Mouse (Mus musculus) midbrain, embryonic 15.5 days (tissue): Measurements from ENCODE around the gene Cirbp. TPM values are rescaled to one million over a fixed set of nuclear protein-coding genes. Genes with fewer than 3 reads are reported as not detected.

ENCODE experiments used
- polyA plus RNA-seq: library from polyadenylated mRNA; unstranded; fragments of >200 nt; fragmentation: Nextera tagmentation; extraction: Ambion mirVana; gene quantifications from 2 replicates; pipeline ENCODE4 v1.2.1, GENCODE M21; 2015

The Cirbp gene
- polyA plus RNA-seq, 1 experiment from 2014 or later: 392 TPM

Other genes with a start within 250 kb of the Cirbp start
- 3.1 and 3.3 TPM in 2 replicates for gene Kiss1r, start 249.0 kb upstream of the Cirbp start, polyA plus RNA-seq
- gene R3hdm4, start 244.8 kb upstream of the Cirbp start, polyA plus RNA-seq: 292 and 296 TPM in 2 replicates
- gene Arid3a, start 238.9 kb upstream of the Cirbp start, polyA plus RNA-seq: 2.9 and 4.7 TPM in 2 replicates
- gene Wdr18, start 205.8 kb upstream of the Cirbp start, polyA plus RNA-seq: 87.3 and 87.5 TPM in 2 replicates
- 0.34 and 0.66 TPM in 2 replicates for gene Grin3b, start 195.3 kb upstream of the Cirbp start, polyA plus RNA-seq
- gene Tmem259, start 181.7 kb upstream of the Cirbp start, polyA plus RNA-seq: 24.3 and 28.3 TPM in 2 replicates
- 28.6 and 34.4 TPM in 2 replicates for gene Cnn2, start 177.4 kb upstream of the Cirbp start, polyA plus RNA-seq
- gene Abca7, start 169.5 kb upstream of the Cirbp start, polyA plus RNA-seq: 4.4 and 4.8 TPM in 2 replicates
- gene Arhgap45, start 149.3 kb upstream of the Cirbp start, polyA plus RNA-seq: 1.9 and 2.2 TPM in 2 replicates
- 132 and 148 TPM in 2 replicates for gene Polr2e, start 126.2 kb upstream of the Cirbp start, polyA plus RNA-seq
- gene Gpx4, start 118.8 kb upstream of the Cirbp start, polyA plus RNA-seq: 522 and 546 TPM in 2 replicates
- 13.8 and 16.8 TPM in 2 replicates for gene Sbno2, start 60.4 kb upstream of the Cirbp start, polyA plus RNA-seq
- gene Stk11, start 50.2 kb upstream of the Cirbp start, polyA plus RNA-seq: 19.6 and 20.5 TPM in 2 replicates
- gene Atp5d, start 27.4 kb upstream of the Cirbp start, polyA plus RNA-seq: 444 and 468 TPM in 2 replicates
- 65.7 and 66.9 TPM in 2 replicates for gene Cbarp, start 25.1 kb upstream of the Cirbp start, polyA plus RNA-seq
- gene Midn, start 17.7 kb upstream of the Cirbp start, polyA plus RNA-seq: 29.5 and 29.9 TPM in 2 replicates
- 13.3 and 14.7 TPM in 2 replicates for gene 1600002K03Rik, start 7.0 kb downstream of the Cirbp start, polyA plus RNA-seq
- 53.4 and 54.6 TPM in 2 replicates for gene Efna2, start 13.5 kb downstream of the Cirbp start, polyA plus RNA-seq
- 56.4 and 59.5 TPM in 2 replicates for gene Mum1, start 60.4 kb downstream of the Cirbp start, polyA plus RNA-seq
- 290 and 305 TPM in 2 replicates for gene Ndufs7, start 83.1 kb downstream of the Cirbp start, polyA plus RNA-seq
- gene Gamt, start 95.0 kb downstream of the Cirbp start, polyA plus RNA-seq: 16.8 and 18.9 TPM in 2 replicates
- 60.5 and 60.8 TPM in 2 replicates for gene Dazap1, start 95.5 kb downstream of the Cirbp start, polyA plus RNA-seq
- gene Rps15, start 126.5 kb downstream of the Cirbp start, polyA plus RNA-seq: 516 and 528 TPM in 2 replicates
- gene Apc2, start 130.0 kb downstream of the Cirbp start, polyA plus RNA-seq: 223 and 247 TPM in 2 replicates
- gene 2310011J03Rik, start 154.6 kb downstream of the Cirbp start, polyA plus RNA-seq: 25.4 and 28.0 TPM in 2 replicates
- 4.4 and 5.8 TPM in 2 replicates for gene Pcsk4, start 163.5 kb downstream of the Cirbp start, polyA plus RNA-seq
- gene Reep6, start 164.0 kb downstream of the Cirbp start, polyA plus RNA-seq: 5.5 TPM in 2 replicates
- 0.67 and 0.79 TPM in 2 replicates for gene Adamtsl5, start 182.4 kb downstream of the Cirbp start, polyA plus RNA-seq
- 6.2 TPM in 2 replicates for gene Plk5, start 190.5 kb downstream of the Cirbp start, polyA plus RNA-seq
- 18.3 and 18.8 TPM in 2 replicates for gene Mex3d, start 221.7 kb downstream of the Cirbp start, polyA plus RNA-seq
- gene Mbd3, start 233.6 kb downstream of the Cirbp start, polyA plus RNA-seq: 227 and 250 TPM in 2 replicates
- 581 and 629 TPM in 2 replicates for gene Uqcr11, start 240.8 kb downstream of the Cirbp start, polyA plus RNA-seq